Mouse (Mus musculus) left cerebral cortex, postnatal 4 days (tissue): ENCODE measurements at regions not wholly inside any gene's neighbourhood (a gene's known extent, or its start where the extent isn't known, plus 50 kb on each side); places are given as distances from the start of the nearest gene placed in this dataset.

Experiments
- DNase-seq: peaks from one replicate; pipeline ENCODE4 v3.0.0-alpha.2; 2022
- intact Hi-C: fragments of 180-260 bp; cut with DNase I; formaldehyde crosslinking; loops from one replicate; pipeline ENCODE4 v1.15.1; 2025

DNA sequence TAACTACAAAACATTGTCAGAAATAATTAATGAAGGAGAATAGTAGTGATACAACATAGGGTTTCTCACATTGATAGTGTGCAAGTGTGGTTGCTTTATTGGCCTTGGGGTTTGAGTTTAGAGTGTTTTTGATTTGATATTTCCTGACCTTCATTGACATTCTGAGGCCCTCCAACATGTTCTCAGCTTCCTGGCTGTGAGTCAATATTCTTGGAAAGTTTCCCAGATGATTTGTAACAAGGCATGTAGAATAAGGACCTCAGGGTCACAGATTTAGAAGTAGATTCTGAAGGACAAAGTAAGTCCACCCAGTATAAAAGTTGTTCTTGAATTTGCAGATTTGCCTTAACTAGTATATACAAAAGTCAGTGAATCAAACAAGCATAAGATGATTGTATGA, 969.7 kb upstream of the Pcdh9 start:
- intact Hi-C loops, result no loop called here
- DNase-seq, result no peak

DNA sequence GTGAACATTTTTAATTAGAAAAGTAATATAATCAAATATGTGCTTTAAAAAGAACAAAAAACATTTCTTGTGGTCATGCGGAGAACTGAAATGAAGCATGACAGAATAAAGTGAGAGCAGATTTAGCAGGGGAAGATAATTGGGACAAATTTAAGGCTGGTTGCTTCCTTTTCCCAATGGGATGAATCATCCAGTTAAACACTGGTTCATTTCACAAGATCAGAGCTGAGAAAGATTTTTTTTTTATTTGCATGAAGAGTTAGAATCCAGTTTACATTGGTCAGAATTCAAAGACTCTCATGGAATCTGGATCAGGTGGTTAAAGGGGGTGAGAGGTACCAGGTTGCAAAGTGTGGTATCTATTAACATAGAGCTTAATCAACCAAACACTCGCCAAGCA, 978.5 kb upstream of the Pcdh9 start:
- intact Hi-C loops, result no loop called here
- no peak for DNase-seq

DNA sequence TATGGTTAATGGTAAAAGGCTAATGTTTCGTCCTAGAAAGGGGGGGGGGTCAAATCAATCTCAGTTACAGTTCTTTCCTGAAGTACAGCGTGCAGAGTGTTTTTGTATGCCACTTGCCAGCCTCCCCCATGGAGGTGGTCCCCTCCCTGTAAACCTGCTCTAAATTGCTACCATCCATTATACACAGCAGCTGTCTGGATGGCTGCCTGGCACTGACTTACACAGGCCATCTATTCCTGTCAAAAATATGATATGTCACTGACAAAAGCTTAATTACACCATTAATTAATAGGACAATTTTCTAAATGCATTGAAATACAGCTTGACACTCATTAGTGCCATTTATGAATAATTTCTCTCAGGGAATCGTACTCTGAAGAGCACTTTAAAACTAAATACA, 995.0 kb upstream of the 4921530L21Rik start:
- intact Hi-C loops, result no loop called here
- peak; percentile 3 for DNase-seq

DNA sequence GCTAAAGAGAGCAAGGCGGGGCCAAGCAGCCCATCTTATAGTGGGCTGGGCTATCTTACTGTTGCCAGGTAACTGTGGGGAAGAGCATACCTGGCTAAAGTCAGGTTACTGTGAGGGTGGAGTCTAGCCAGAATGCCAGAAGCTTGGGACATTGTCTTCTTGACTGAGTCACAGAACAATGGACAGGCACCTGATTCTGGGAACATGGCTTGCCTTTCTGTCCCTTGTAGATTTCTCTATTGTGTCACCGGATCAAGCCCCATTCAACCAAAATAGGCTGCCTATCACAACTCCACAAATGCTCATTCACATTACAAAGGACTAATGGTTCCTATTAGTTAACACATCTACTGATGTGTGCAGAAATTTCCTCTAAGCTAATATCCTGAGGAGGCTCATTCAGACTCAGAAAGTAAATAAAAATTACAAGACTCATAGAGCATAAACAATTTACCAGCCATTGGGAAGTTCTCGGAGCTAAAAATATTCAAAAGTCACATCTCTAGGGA, 985.7 kb upstream of the 4921530L21Rik start:
- DNase-seq, result no peak
- intact Hi-C loops, result no loop called here

GRCm38 (mm10) chr14:94898667-94899281, 982.3 kb upstream of the 4921530L21Rik start:
- intact Hi-C loops, result no loop called here

GRCm38 (mm10) chr14:94912326-94912725, 968.7 kb upstream of the 4921530L21Rik start:
- intact Hi-C loops, result no loop called here
- DNase-seq, result no peak

More at GRCm38 (mm10) chr14:94898667-94899281, 982.3 kb upstream of the 4921530L21Rik start:
- DNase-seq, result peak; percentile 19

DNA sequence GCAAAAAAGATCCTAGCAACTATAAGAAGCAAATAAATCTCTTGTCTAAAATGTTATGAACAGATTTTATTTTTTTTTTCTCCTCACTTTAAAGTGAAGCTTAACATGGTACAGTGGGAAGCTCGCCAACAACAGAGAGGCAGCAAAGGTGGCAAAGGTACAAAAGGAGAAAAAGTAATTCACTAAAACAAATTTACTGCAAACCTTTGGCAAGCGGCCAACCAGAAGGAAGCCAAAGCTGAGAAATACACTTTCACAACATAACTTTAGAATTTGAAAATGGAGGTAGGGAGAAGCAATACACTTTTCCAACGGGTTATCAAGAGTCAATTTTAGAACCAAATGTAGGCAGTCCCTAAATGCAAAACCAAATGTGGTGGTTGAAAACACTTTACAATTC, 939.6 kb upstream of the 4921530L21Rik start:
- intact Hi-C loops, result no loop called here

More for the DNA sequence above, 939.6 kb upstream of the 4921530L21Rik start:
- peak; percentile 4 for DNase-seq
